Mouse (Mus musculus): ENCODE measurements at regions not wholly inside any gene's neighbourhood (a gene's known extent, or its start where the extent isn't known, plus 50 kb on each side); places are given as distances from the start of the nearest gene placed in this dataset.

GRCm38 (mm10) chr10:98196852-98197251, 470.3 kb upstream of the C030005K15Rik start:
- no peak for ATAC-seq
- no peaks in the 10 kb centered on the region for H3K27me3 ChIP-seq
- ChIA-PET CTCF (no interaction called here), POLR2A (no interaction called here)
- in situ Hi-C loops (cut with MboI; ENCODE audit: low pct_unique_long_range_greater_than_20kb), result no loop called here
- TF ChIP-seq CTCF (IDR thresholded peaks at IDR 0.05), result no peak
- DNase-seq (ENCODE audit: low read depth, low spot score), result no peak

GRCm38 (mm10) chr10:98210246-98210645, 483.7 kb upstream of the C030005K15Rik start:
- ATAC-seq (no peak), DNase-seq (ENCODE audit: low read depth, low spot score) (no peak)
- in situ Hi-C loops (cut with MboI; ENCODE audit: low pct_unique_long_range_greater_than_20kb), result no loop called here
- POLR2A ChIA-PET, result interaction anchor here (0.6 kb wide), 1 partner anchor 9 kb away, joined by 8 read pairs; no protein-coding TSS in a partner anchor
- no peaks in the 10 kb centered on the region for H3K27me3 ChIP-seq
- CTCF ChIA-PET, result interaction anchor here (0.6 to 1.4 kb wide), 2 partner anchors 9 to 19 kb away, joined by 4 read pairs; no protein-coding TSS in a partner anchor
- TF ChIP-seq CTCF (IDR thresholded peaks at IDR 0.05), result no peak

- ATAC-seq (no peak), DNase-seq (ENCODE audit: low read depth, low spot score) (no peak)
- CTCF ChIA-PET, result no interaction called here
- no peaks in the 10 kb centered on the region for H3K27me3 ChIP-seq
- no peak for TF ChIP-seq CTCF (IDR thresholded peaks at IDR 0.05)
- in situ Hi-C loops (cut with MboI; ENCODE audit: low pct_unique_long_range_greater_than_20kb), result no loop called here
- POLR2A ChIA-PET, result no interaction called here
Measured at GRCm38 (mm10) chr10:98212876-98213587, 486.5 kb upstream of the C030005K15Rik start.

- ATAC-seq, result no peak
- POLR2A ChIA-PET, result no interaction called here
- CTCF ChIA-PET, result interaction anchor here (1.0 kb wide), 1 partner anchor 21 kb away, joined by 3 read pairs; no protein-coding TSS in a partner anchor
- no peaks in the 10 kb centered on the region for H3K27me3 ChIP-seq
- in situ Hi-C loops (cut with MboI; ENCODE audit: low pct_unique_long_range_greater_than_20kb), result no loop called here
- no peak for DNase-seq (ENCODE audit: low read depth, low spot score)
- no peak for TF ChIP-seq CTCF (IDR thresholded peaks at IDR 0.05)
Measured at GRCm38 (mm10) chr10:98231017-98231416, 504.5 kb upstream of the C030005K15Rik start.

- no peak for TF ChIP-seq CTCF (IDR thresholded peaks at IDR 0.05)
- DNase-seq (ENCODE audit: low read depth, low spot score), result no peak
- no peaks in the 10 kb centered on the region for H3K27me3 ChIP-seq
- in situ Hi-C loops (cut with MboI; ENCODE audit: low pct_unique_long_range_greater_than_20kb), result no loop called here
- POLR2A ChIA-PET, result interaction anchor here (0.9 kb wide), 1 partner anchor 50 kb away, joined by 3 read pairs; no protein-coding TSS in a partner anchor
- CTCF ChIA-PET, result interaction anchor here (0.6 to 1.0 kb wide), 2 partner anchors 21 to 181 kb away, joined by 3 read pairs; no protein-coding TSS in a partner anchor
- no peak for ATAC-seq
Measured at GRCm38 (mm10) chr10:98231705-98232235, 505.2 kb upstream of the C030005K15Rik start.

- ChIA-PET POLR2A (no interaction called here), CTCF (interaction anchor here (1.1 to 1.8 kb wide), 3 partner anchors 8 to 25 kb away, joined by 3 to 4 read pairs (median 4); no protein-coding TSS in a partner anchor)
- TF ChIP-seq CTCF (IDR thresholded peaks at IDR 0.05), result no peak
- in situ Hi-C loops (cut with MboI; ENCODE audit: low pct_unique_long_range_greater_than_20kb), result no loop called here
- no peak for DNase-seq (ENCODE audit: low read depth, low spot score)
- ATAC-seq, result no peak
- H3K27me3 ChIP-seq, result no peaks in the 10 kb centered on the region
Measured at GRCm38 (mm10) chr10:98248311-98248710, 521.8 kb upstream of the C030005K15Rik start.

GRCm38 (mm10) chr10:98257980-98258707, 531.6 kb upstream of the C030005K15Rik start:
- H3K27me3 ChIP-seq, result no peaks in the 10 kb centered on the region
- DNase-seq (ENCODE audit: low read depth, low spot score) (no peak), ATAC-seq (no peak)
- ChIA-PET CTCF (no interaction called here), POLR2A (interaction anchor here (0.5 kb wide), 1 partner anchor 244 kb away, joined by 3 read pairs; no protein-coding TSS in a partner anchor)
- in situ Hi-C loops (cut with MboI; ENCODE audit: low pct_unique_long_range_greater_than_20kb), result no loop called here
- TF ChIP-seq CTCF (IDR thresholded peaks at IDR 0.05), result no peak

GRCm38 (mm10) chr10:98259283-98259682, 532.7 kb upstream of the C030005K15Rik start:
- ChIA-PET CTCF (no interaction called here), POLR2A (no interaction called here)
- no peak for ATAC-seq

GRCm38 (mm10) chr10:98268511-98268910, 542.0 kb upstream of the C030005K15Rik start:
- H3K27me3 ChIP-seq, result no peaks in the 10 kb centered on the region
- ChIA-PET POLR2A (no interaction called here), CTCF (no interaction called here)
- DNase-seq (ENCODE audit: low read depth, low spot score), result no peak
- TF ChIP-seq CTCF (IDR thresholded peaks at IDR 0.05), result no peak
- ATAC-seq, result no peak
- in situ Hi-C loops (cut with MboI; ENCODE audit: low pct_unique_long_range_greater_than_20kb), result no loop called here

More at GRCm38 (mm10) chr10:98259283-98259682, 532.7 kb upstream of the C030005K15Rik start:
- DNase-seq (ENCODE audit: low read depth, low spot score), result no peak
- no peak for TF ChIP-seq CTCF (IDR thresholded peaks at IDR 0.05)
- H3K27me3 ChIP-seq, result no peaks in the 10 kb centered on the region
- in situ Hi-C loops (cut with MboI; ENCODE audit: low pct_unique_long_range_greater_than_20kb), result no loop called here

GRCm38 (mm10) chr10:98291617-98292016, 565.1 kb upstream of the C030005K15Rik start:
- DNase-seq (ENCODE audit: low read depth, low spot score) (no peak), ATAC-seq (no peak)
- H3K27me3 ChIP-seq, result peaks cover 3% of the 10 kb centered on the region
- POLR2A ChIA-PET, result no interaction called here
- no peak for TF ChIP-seq CTCF (IDR thresholded peaks at IDR 0.05)
- in situ Hi-C loops (cut with MboI; ENCODE audit: low pct_unique_long_range_greater_than_20kb), result no loop called here
- CTCF ChIA-PET, result interaction anchor here (0.5 kb wide), 1 partner anchor 11 kb away, joined by 3 read pairs; no protein-coding TSS in a partner anchor

- H3K27me3 ChIP-seq, result peaks cover 3% of the 10 kb centered on the region
- ATAC-seq (no peak), DNase-seq (ENCODE audit: low read depth, low spot score) (no peak)
- no peak for TF ChIP-seq CTCF (IDR thresholded peaks at IDR 0.05)
- ChIA-PET POLR2A (no interaction called here), CTCF (interaction anchor here (0.5 kb wide), 1 partner anchor 10 kb away, joined by 3 read pairs; no protein-coding TSS in a partner anchor)
- in situ Hi-C loops (cut with MboI; ENCODE audit: low pct_unique_long_range_greater_than_20kb), result no loop called here
Measured at GRCm38 (mm10) chr10:98292140-98292539, 565.6 kb upstream of the C030005K15Rik start.
